Mouse (Mus musculus): Measurements from ENCODE around the gene Pcif1.
"Not testable (repeated sequence)": the region's sequence is repeated elsewhere in the genome, so short reads cannot be mapped to it uniquely, and the experiment has no call there.

Gene Pcif1

GRCm38 (mm10) chr2:164879228-164879567 is at the start of gene Pcif1:
Gene Pcif1 (plus strand): TSS chr2:164879304.
- peak; percentile 93 for DNase-seq (ENCODE audit: low spot score in 2 of 2)

GRCm38 (mm10) chr2:164831029-164831428 is 48.1 kb upstream of the Pcif1 start:
- DNase-seq (ENCODE audit: low spot score in 2 of 2): no peak

- DNase-seq (ENCODE audit: low spot score in 2 of 2): no peak
Observed at GRCm38 (mm10) chr2:164832032-164832747, 46.9 kb upstream of the Pcif1 start.

- DNase-seq (ENCODE audit: low spot score in 2 of 2): peak; percentile 68 to 80
Observed at GRCm38 (mm10) chr2:164832748-164833301, 46.3 kb upstream of the Pcif1 start, which contains the start of gene Ctsa. Gene Ctsa (plus strand): TSS chr2:164832873.

GRCm38 (mm10) chr2:164833314-164833959 is 45.7 kb upstream of the Pcif1 start, which contains the start of gene Neurl2:
Gene Neurl2 (minus strand): TSS chr2:164833456.
- DNase-seq (ENCODE audit: low spot score in 2 of 2): peak; percentile 81 to 88

GRCm38 (mm10) chr2:164834531-164834930 is 44.6 kb upstream of the Pcif1 start:
- DNase-seq (ENCODE audit: low spot score in 2 of 2): no peak

- DNase-seq (ENCODE audit: low spot score in 2 of 2): no peak
Observed at GRCm38 (mm10) chr2:164835164-164835563, 43.9 kb upstream of the Pcif1 start.

GRCm38 (mm10) chr2:164845782-164846181 is 33.3 kb upstream of the Pcif1 start:
- peak in 1 of 2 experiments; percentile 47 for DNase-seq (ENCODE audit: low spot score in 2 of 2)

- peak; percentile 28 to 43 for DNase-seq (ENCODE audit: low spot score in 2 of 2)
Observed at GRCm38 (mm10) chr2:164850061-164850460, 29.0 kb upstream of the Pcif1 start.

GRCm38 (mm10) chr2:164855572-164855971 is 23.5 kb upstream of the Pcif1 start:
- DNase-seq (ENCODE audit: low spot score in 2 of 2): not testable (repeated sequence)

- DNase-seq (ENCODE audit: low spot score in 2 of 2): no peak
Observed at GRCm38 (mm10) chr2:164856309-164857100, 22.6 kb upstream of the Pcif1 start.

- DNase-seq (ENCODE audit: low spot score in 2 of 2): peak in 1 of 2 experiments; percentile 33
Observed at GRCm38 (mm10) chr2:164857101-164857821, 21.8 kb upstream of the Pcif1 start, which contains the start of gene Pltp. Gene Pltp (minus strand): TSS chr2:164857711.

GRCm38 (mm10) chr2:164857842-164858553 is 21.1 kb upstream of the Pcif1 start:
- DNase-seq (ENCODE audit: low spot score in 2 of 2): no peak

GRCm38 (mm10) chr2:164859155-164859554 is 19.9 kb upstream of the Pcif1 start:
- no peak for DNase-seq (ENCODE audit: low spot score in 2 of 2)

GRCm38 (mm10) chr2:164859640-164860432 is 19.3 kb upstream of the Pcif1 start:
- no peak for DNase-seq (ENCODE audit: low spot score in 2 of 2)

GRCm38 (mm10) chr2:164861094-164861493 is 18.0 kb upstream of the Pcif1 start:
- DNase-seq (ENCODE audit: low spot score in 2 of 2): no peak

- no peak for DNase-seq (ENCODE audit: low spot score in 2 of 2)
Observed at GRCm38 (mm10) chr2:164862179-164862861, 16.8 kb upstream of the Pcif1 start.

- not testable (repeated sequence) for DNase-seq (ENCODE audit: low spot score in 2 of 2)
Observed at GRCm38 (mm10) chr2:164863411-164863810, 15.7 kb upstream of the Pcif1 start.

GRCm38 (mm10) chr2:164864593-164864992 is 14.5 kb upstream of the Pcif1 start:
- DNase-seq (ENCODE audit: low spot score in 2 of 2): no peak
